Mouse (Mus musculus) left cerebral cortex, adult 2 months (tissue): ENCODE results near the gene Galnt16. TPM values are rescaled to one million over a fixed set of nuclear protein-coding genes. Genes with fewer than 3 reads are reported as not detected.

Experiments used
- DNase-seq, 2 experiments: peaks; one replicate each; pipeline ENCODE4 v3.0.0; 2021 to 2022; ENCODE audit warnings: low spot score in 2 of 2, mixed read lengths in 1 of 2; ENCODE audit errors: extremely low spot score in 1 of 2
- H3K27ac ChIP-seq: fragments of 200-600 bp; 2 replicates; pipeline ENCODE4 v1.8.1; 2022
- H3K4me3 ChIP-seq: fragments of 200-600 bp; 2 replicates; pipeline ENCODE4 v1.8.1; 2022
- CTCF ChIP-seq: fragments of 200-600 bp; IDR thresholded peaks from 2 replicates; pipeline ENCODE4 v1.8.1; 2022; ENCODE audit warnings: antibody characterized with exemption, mild to moderate bottlenecking, moderate library complexity
- intact Hi-C: fragments of 180-260 bp; cut with DNase I; formaldehyde crosslinking; loops from one replicate; pipeline ENCODE4 v1.15.1; 2025
- total RNA-seq, 2 experiments: library from RNA; stranded (reverse); gene quantifications; 2 replicates each; pipeline ENCODE4 v1.2.3; 2021

Galnt16 gene
- total RNA-seq, 2 experiments from 2014 or later, result 94.6 to 94.9 TPM

GRCm38 (mm10) chr12:80602432-80602831 lies 84.4 kb downstream of the Galnt16 start:
- no peak for TF ChIP-seq CTCF
- no peak for DNase-seq
- H3K27ac ChIP-seq, result no peak overlapping the region
- intact Hi-C loops, result no loop called here
- H3K4me3 ChIP-seq, result no peak overlapping the region

GRCm38 (mm10) chr12:80603566-80603965 lies 85.5 kb downstream of the Galnt16 start:
- no peak for DNase-seq
- peak overlapping the region; percentile 74 for H3K27ac ChIP-seq
- no peak overlapping the region for H3K4me3 ChIP-seq
- intact Hi-C loops, result no loop called here
- no peak for TF ChIP-seq CTCF

DNA sequence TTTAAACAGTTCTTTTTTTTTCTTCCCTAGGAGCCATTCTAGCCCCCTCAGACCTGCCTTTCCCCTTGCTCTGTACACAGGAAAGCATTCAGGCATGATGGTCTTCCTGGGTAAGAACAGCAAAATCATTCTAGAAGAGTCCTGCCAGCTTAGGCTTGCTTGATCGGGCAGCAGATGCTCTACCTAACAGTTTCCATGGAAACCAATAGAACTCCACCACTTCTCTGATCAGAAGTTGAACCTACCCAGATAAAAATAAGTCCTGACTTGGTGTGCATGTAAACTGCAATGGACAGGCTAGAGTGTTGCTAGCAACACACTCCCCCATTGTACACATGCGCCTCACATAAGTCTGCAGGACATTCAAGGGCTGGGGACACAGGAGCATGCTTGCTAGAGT lies 86.1 kb downstream of the Galnt16 start:
- TF ChIP-seq CTCF, result no peak
- intact Hi-C loops, result no loop called here
- Histone ChIP-seq H3K4me3 (no peak overlapping the region), H3K27ac (peak overlapping the region; percentile 74)
- DNase-seq, result no peak

- TF ChIP-seq CTCF, result no peak
- Histone ChIP-seq H3K27ac (no peak overlapping the region), H3K4me3 (no peak overlapping the region)
- intact Hi-C loops, result no loop called here
- DNase-seq, result no peak
These were observed 90.5 kb downstream of the Galnt16 start for GRCm38 (mm10) chr12:80608576-80608975.

DNA sequence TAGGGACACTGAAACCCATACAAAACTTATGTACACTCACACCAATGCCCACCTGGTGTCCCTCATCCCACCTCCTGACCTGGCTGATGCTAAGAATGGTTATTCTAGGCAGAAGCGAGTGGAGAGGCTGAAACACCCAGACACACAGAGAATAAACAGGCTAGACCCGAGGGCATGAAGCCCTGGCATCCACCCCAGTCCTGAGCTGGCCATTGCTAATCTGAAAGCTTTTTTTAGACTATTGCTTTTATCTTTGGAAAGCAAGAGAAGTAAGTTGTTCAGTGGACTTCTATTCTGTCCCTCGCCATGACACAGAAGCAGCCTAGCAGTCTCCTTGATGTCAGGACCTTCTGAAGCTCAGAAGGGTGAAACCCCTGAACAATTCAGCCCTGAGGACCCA lies 91.9 kb downstream of the Galnt16 start:
- H3K27ac ChIP-seq, result no peak overlapping the region
- DNase-seq, result no peak
- intact Hi-C loops, result no loop called here
- no peak for TF ChIP-seq CTCF
- H3K4me3 ChIP-seq, result no peak overlapping the region

DNA sequence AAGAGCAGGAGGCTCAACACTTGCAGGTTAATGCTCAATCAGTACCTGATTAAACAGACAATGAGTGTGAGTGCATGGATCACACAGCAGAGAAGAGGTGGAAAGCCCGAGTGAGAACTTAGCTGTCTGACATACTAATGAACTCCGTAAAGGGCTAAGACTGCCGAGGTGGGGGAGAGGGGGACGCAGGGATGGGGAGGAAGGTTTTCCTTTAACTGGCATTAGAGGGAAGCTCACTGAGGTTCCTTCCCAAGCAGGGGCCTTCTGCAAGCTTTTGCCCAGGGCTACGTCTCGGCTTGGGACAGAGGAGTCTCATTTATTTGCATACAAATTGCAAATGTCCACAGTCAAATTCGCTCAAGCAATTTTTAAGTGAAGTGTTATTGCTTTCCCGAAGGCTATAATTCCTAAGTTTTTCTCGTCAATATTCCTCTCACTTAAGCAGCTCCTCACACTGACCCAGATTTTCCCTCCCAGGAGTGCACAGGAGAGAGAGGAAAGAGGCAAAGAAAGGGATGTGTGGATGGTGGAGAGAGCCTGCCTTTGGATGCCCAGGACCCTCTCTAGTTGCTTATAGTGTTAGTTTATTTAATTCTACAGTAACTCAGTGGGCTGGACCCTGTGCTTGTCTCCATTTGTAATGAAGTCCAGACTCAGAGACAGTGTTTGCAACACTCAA lies 94.2 kb downstream of the Galnt16 start:
- intact Hi-C loops, result no loop called here
- TF ChIP-seq CTCF, result no peak
- no peak overlapping the region for H3K27ac ChIP-seq
- no peak for DNase-seq
- H3K4me3 ChIP-seq, result no peak overlapping the region

GRCm38 (mm10) chr12:80615371-80616257 lies 97.5 kb downstream of the Galnt16 start:
- intact Hi-C loops, result no loop called here
- DNase-seq, result no peak
- Histone ChIP-seq H3K4me3 (no peak overlapping the region), H3K27ac (no peak overlapping the region)
- TF ChIP-seq CTCF, result no peak

GRCm38 (mm10) chr12:80620501-80620900 lies 102.4 kb downstream of the Galnt16 start:
- no peak for DNase-seq
- intact Hi-C loops, result no loop called here
- H3K4me3 ChIP-seq, result no peak overlapping the region
- no peak overlapping the region for H3K27ac ChIP-seq
- TF ChIP-seq CTCF, result no peak; the same call in 1 of the 2 replicates

DNA sequence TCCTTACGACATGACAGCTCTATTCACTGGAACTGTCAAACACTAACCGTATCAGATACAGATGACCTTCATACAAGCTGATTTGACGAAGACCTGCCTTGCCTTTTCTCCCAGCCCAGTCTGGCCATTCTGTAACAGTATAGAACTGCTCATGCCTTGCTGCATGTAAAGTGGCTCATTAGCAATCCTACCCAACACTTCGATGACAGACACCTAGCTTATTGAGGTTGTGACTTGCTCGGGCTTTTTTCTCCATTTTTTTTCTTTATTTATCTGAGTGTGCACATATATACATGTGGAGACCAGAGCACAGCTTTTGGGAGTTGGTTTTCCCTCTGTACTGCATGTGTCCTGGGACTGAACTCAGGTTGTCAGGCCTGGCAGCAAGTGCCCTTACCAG lies 113.7 kb downstream of the Galnt16 start:
- no peak for TF ChIP-seq CTCF
- no peak overlapping the region for H3K4me3 ChIP-seq
- intact Hi-C loops, result no loop called here
- no peak for DNase-seq
- no peak overlapping the region for H3K27ac ChIP-seq

GRCm38 (mm10) chr12:80642725-80643692 lies 124.9 kb downstream of the Galnt16 start:
- Histone ChIP-seq H3K4me3 (peak overlapping the region; percentile 81), H3K27ac (peak overlapping the region; percentile 97)
- DNase-seq, result peak; percentile 18 to 25
- TF ChIP-seq CTCF, result peak; percentile 51
- intact Hi-C loops, result loop anchor here (2.0 to 5.0 kb wide), 3 partner anchors 124 to 1781 kb away; partner anchors contain the start of genes Atp6v1d, Eif2s1 and Galnt16

- Histone ChIP-seq H3K27ac (peak within 1 kb of the TSS; percentile 97), H3K4me3 (peak within 1 kb of the TSS; percentile 81)
- peak; percentile 8 for TF ChIP-seq CTCF
- intact Hi-C loops, result loop anchor here (2.0 to 5.0 kb wide), 3 partner anchors 125 to 1782 kb away; partner anchors contain the start of genes Atp6v1d, Eif2s1 and Galnt16
- DNase-seq, result peak; percentile 91 to 93
These were observed 125.8 kb downstream of the Galnt16 start, which contains the start of the genes Slc39a9 and Erh for GRCm38 (mm10) chr12:80643693-80644505. Gene Slc39a9, plus strand, starts transcription at chr12:80643883. Gene Erh, minus strand, starts transcription at chr12:80644341.
